Mouse (Mus musculus) ES-Bruce4 (cell line): Measurements from ENCODE around the gene Chfr.

Source experiments
- CTCF ChIP-seq: IDR thresholded peaks from one replicate; pipeline ENCODE4 v1.8.1; 2011; ENCODE audit warnings: low read depth, low read length
- POLR2A ChIP-seq: IDR thresholded peaks from one replicate; pipeline ENCODE4 v1.8.1; 2011; ENCODE audit warnings: low read length; ENCODE audit not compliant: insufficient read depth

GRCm38 (mm10) chr5:110137816-110138215, 2.2 kb downstream of the Chfr start:
- TF ChIP-seq CTCF (no peak), POLR2A (no peak)
